Mouse (Mus musculus) midbrain, postnatal 0 days (tissue): ENCODE measurements at regions not wholly inside any gene's neighbourhood (a gene's known extent, or its start where the extent isn't known, plus 50 kb on each side); places are given as distances from the start of the nearest gene placed in this dataset.

Source experiments
- ATAC-seq: fragments of 200-750 bp; cut with Nextera tagmentation; 2 replicates; pipeline ENCODE4 v1.8.0; 2017; ENCODE audit warnings: moderate number of reproducible peaks, mild to moderate bottlenecking, moderate TSS enrichment, moderate library complexity; ENCODE audit not compliant: low FRiP score
- DNase-seq: peaks from one replicate; pipeline ENCODE4 v3.0.0-alpha.2; 2015; ENCODE audit warnings: low spot score
- H3K27ac ChIP-seq: fragments of 300-500 bp; sonication (generic); 2 replicates; pipeline ENCODE4 v1.5.1; 2014; ENCODE audit warnings: low read depth, mild to moderate bottlenecking, low read length, mixed read lengths
- H3K27me3 ChIP-seq: fragments of 300-500 bp; sonication (generic); 2 replicates; pipeline ENCODE4 v1.6.1; 2014; ENCODE audit warnings: low read length, control low read depth, mixed read lengths; ENCODE audit not compliant: insufficient read depth
- H3K36me3 ChIP-seq: fragments of 300-500 bp; sonication (generic); 2 replicates; pipeline ENCODE4 v1.6.1; 2014; ENCODE audit warnings: low read length, control low read depth, mixed read lengths; ENCODE audit not compliant: insufficient read depth
- H3K4me1 ChIP-seq: fragments of 300-500 bp; sonication (generic); 2 replicates; pipeline ENCODE4 v1.6.1; 2014; ENCODE audit warnings: mild to moderate bottlenecking, control low read depth, antibody characterized with exemption, low read length, mixed read lengths; ENCODE audit not compliant: insufficient read depth
- H3K4me2 ChIP-seq: fragments of 300-500 bp; sonication (generic); 2 replicates; pipeline ENCODE4 v1.6.1; 2014; ENCODE audit warnings: low read depth, mild to moderate bottlenecking, low read length, mixed read lengths; ENCODE audit not compliant: poor library complexity, severe bottlenecking
- H3K4me3 ChIP-seq: fragments of 300-500 bp; sonication (generic); 2 replicates; pipeline ENCODE4 v1.5.1; 2014; ENCODE audit warnings: low read depth, mild to moderate bottlenecking, low read length, moderate library complexity
- H3K9ac ChIP-seq: fragments of 300-500 bp; sonication (generic); replicated peaks from 2 replicates; pipeline ENCODE4 v1.6.1; 2014; ENCODE audit warnings: mild to moderate bottlenecking, low read length, moderate library complexity, mixed read lengths; ENCODE audit not compliant: poor library complexity, severe bottlenecking
- H3K9me3 ChIP-seq: fragments of 300-500 bp; sonication (generic); 2 replicates; pipeline ENCODE4 v1.6.1; 2016; ENCODE audit warnings: low read length, control low read depth
- CTCF ChIP-seq: IDR thresholded peaks from 2 replicates; pipeline ENCODE4 v1.5.1; 2016; ENCODE audit warnings: antibody characterized with exemption, mild to moderate bottlenecking
- WGBS: fragments of 180-500 bp; shearing (Covaris S2); extraction: QIAGEN DNeasy Blood & Tissue Kit; methylation state at CpG from one replicate; pipeline ENCODE4 v1.1.7; 2014; 5-methylcytosine and 5-hydroxymethylcytosine counted together

DNA sequence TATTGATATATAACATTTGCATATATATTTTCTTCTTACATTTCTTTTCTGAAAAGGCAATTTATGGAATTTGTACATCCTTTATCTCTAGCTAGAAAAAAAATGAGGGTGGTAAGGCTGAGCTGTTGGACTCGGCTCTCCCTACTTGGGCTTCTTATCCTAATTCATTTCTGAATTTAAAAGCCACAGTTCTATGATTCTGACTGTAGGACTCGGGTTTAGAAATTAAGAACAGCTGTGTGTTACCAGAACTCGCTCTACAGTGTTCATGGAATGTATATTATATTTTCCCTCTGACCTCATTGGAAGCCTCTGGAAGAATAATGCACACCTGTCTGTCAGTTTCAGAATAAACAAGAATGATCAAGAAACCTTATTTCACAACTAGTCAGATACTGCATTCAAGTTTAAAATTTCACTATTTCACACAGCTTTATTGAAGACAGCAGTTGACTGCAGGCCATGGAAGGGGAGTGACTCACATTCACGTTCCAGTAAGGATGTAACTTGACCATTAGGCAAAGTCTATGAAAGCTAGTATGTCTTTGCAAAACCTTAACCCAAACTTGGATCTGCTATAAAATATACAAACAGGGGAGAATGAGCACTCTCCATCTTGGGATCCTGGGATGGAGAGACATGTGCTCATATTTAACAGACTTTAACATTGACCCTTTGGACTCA, 207.4 kb downstream of the Papss1 start:
- Histone ChIP-seq H3K27ac (no peak overlapping the region), H3K4me2 (no peak overlapping the region), H3K4me1 (no peaks in the 10 kb centered on the region), H3K9me3 (no peaks in the 10 kb centered on the region), H3K4me3 (no peak overlapping the region), H3K27me3 (no peaks in the 10 kb centered on the region), H3K9ac (no peak overlapping the region), H3K36me3 (no peaks in the 10 kb centered on the region)
- 73% methylated on average over 4 of the region's 4 CpGs for WGBS
- no peak for TF ChIP-seq CTCF
- ATAC-seq (no peak), DNase-seq (no peak)

DNA sequence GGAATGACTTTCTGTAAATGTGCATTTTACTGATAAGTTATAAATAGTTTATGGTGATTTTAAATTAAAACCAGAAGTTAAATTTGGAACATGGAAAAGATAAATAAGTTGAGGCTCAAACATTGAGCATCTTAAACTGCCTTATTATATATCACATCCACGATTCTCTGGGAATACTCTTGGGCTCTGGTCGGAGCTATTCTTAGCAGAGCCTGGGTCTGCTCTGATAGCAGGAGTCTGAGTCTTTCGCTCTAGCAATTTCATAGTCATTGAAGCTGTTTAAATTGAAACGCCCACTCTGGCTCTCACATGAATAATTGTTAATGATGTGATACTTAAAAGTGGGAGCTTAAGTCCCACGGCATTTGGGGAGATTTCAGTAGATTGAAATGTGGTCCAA, 208.0 kb downstream of the Papss1 start:
- Histone ChIP-seq H3K9ac (no peak overlapping the region), H3K27me3 (no peaks in the 10 kb centered on the region), H3K9me3 (no peaks in the 10 kb centered on the region), H3K4me3 (no peak overlapping the region), H3K4me1 (no peaks in the 10 kb centered on the region), H3K4me2 (no peak overlapping the region), H3K36me3 (no peaks in the 10 kb centered on the region), H3K27ac (no peak overlapping the region)
- WGBS: 60% methylated on average over 5 of the region's 5 CpGs
- DNase-seq: peak; percentile 20
- 0 out of 2 replicates have a peak, but pooled peaks have one; percentile 45 for ATAC-seq
- no peak for TF ChIP-seq CTCF

DNA sequence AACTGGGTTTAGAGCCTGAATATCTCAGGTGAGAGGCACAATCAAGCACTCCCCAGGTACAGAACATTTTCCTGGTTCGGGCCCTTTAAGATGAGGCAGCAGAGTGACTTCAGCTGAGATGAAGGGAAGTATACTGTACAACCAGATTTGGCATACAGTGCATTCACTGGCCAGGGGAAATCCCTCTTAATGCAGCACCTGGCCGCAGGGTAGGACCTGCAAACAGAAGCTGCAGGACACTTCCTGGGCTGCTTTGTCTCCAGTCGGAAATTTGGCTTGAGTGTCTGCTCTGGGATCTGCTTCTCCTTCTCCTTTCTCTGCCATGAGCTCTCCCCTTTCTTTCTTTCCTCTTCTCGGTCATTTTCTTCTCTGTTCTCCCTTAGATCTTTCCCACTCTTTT, 210.9 kb downstream of the Papss1 start:
- Histone ChIP-seq H3K27ac (no peak overlapping the region), H3K4me2 (no peak overlapping the region), H3K9ac (no peak overlapping the region), H3K4me1 (no peaks in the 10 kb centered on the region), H3K27me3 (no peaks in the 10 kb centered on the region), H3K36me3 (no peaks in the 10 kb centered on the region), H3K4me3 (no peak overlapping the region), H3K9me3 (no peaks in the 10 kb centered on the region)
- no peak for TF ChIP-seq CTCF
- ATAC-seq (no peak), DNase-seq (no peak)
- WGBS: 74% methylated on average over 4 of the region's 4 CpGs

DNA sequence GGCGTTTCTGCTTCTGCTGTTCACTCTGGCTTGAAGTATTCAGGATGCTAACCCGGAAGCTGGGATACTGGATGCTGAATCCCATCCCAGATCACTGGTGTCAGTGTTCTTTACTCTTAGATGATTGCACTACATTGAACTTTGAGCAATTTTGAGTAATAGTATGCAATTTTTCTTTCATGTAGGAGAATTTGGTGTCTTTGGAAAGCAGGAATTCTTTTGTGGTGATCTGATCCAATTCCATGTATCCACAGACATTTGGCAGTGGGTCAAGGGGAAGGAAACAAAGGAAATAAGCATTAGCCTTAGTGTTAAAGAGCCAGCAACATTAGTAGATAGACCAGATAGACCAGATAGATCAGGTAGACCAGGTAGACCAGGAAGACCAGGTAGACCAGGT, 212.1 kb downstream of the Papss1 start:
- H3K36me3 ChIP-seq: no peaks in the 10 kb centered on the region
- 89% methylated on average over 2 of the region's 2 CpGs for WGBS

DNA sequence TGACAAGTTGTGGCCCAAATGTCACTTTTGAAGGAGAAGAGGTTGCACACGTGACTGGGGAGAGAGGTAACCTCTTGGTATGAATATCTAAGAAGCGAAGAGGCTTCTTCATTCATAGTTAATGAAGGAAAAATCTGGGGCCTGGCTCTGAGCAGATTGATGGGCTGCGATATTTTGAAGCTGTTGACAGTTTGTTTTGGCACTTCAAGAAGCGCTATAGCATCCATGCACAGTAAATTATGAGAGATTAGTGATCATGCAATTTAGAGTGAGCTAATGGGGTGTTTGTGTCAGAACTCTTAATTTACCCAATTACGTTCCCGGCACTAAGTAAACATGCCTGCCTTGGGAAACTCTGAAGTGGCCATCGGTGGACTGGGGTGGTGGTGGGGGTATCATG, 215.2 kb downstream of the Papss1 start:
- no peak for TF ChIP-seq CTCF
- no peaks in the 10 kb centered on the region for H3K4me1 ChIP-seq

More for the DNA sequence above, 212.1 kb downstream of the Papss1 start:
- H3K9me3 ChIP-seq: no peaks in the 10 kb centered on the region
- TF ChIP-seq CTCF: no peak
- no peak overlapping the region for H3K4me2 ChIP-seq
- H3K27ac ChIP-seq: no peak overlapping the region
- DNase-seq (no peak), ATAC-seq (no peak)
- no peaks in the 10 kb centered on the region for H3K4me1 ChIP-seq
- no peaks in the 10 kb centered on the region for H3K27me3 ChIP-seq
- no peak overlapping the region for H3K4me3 ChIP-seq
- no peak overlapping the region for H3K9ac ChIP-seq

DNA sequence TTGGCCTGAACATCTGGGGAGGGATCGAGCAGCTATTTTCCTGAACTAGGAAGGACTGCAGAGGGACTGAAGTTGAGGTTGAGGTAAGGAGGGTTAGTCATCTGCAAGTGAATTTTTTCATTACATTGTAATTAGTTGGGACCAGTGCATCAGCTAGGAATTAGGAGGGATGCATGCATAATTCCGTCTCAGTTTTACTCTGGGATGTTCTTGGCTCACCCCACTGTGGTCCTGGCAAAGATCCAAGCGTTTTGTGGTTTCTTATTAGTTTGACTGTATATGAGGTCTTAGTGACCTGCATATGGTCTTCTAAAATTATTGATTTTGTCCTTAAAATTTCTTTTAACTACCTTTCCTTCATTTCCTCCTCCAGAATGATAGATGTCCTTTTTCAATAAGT, 221.0 kb downstream of the Papss1 start:
- 79% methylated on average over 3 of the region's 3 CpGs for WGBS
- Histone ChIP-seq H3K4me3 (no peak overlapping the region), H3K36me3 (no peaks in the 10 kb centered on the region), H3K9ac (no peak overlapping the region), H3K9me3 (no peaks in the 10 kb centered on the region), H3K4me2 (no peak overlapping the region), H3K27ac (no peak overlapping the region), H3K4me1 (no peaks in the 10 kb centered on the region), H3K27me3 (no peaks in the 10 kb centered on the region)
- TF ChIP-seq CTCF: no peak
- no peak for ATAC-seq
- no peak for DNase-seq

More for the DNA sequence above, 215.2 kb downstream of the Papss1 start:
- WGBS: 85% methylated on average over 7 of the region's 7 CpGs
- Histone ChIP-seq H3K9ac (no peak overlapping the region), H3K27me3 (no peaks in the 10 kb centered on the region), H3K36me3 (no peaks in the 10 kb centered on the region), H3K9me3 (no peaks in the 10 kb centered on the region), H3K27ac (no peak overlapping the region), H3K4me3 (no peak overlapping the region), H3K4me2 (no peak overlapping the region)
- DNase-seq: no peak
- no peak for ATAC-seq
